In genomic region chr7:43966451-43966850, GRCm38 (mm10) we compare ENCODE assay signal across 23 mouse cellular contexts. TPM values are rescaled to one million over a fixed set of nuclear protein-coding genes. Genes with fewer than 3 reads are reported as not detected.
"Had no signal": no experiment of that assay in that cellular context is flagged by ENCODE, and none has a peak within 500 bp of the region (broad histone marks: within the 10 kb centered on the region; RNA-seq: fewer than 3 reads in every experiment).

Gene Klk1b1 (plus strand): TSS chr7:43966751.

- H3K4me3 ChIP-seq: neural tube, embryonic 13.5 days; neural tube, embryonic 15.5 days; stomach, embryonic 15.5 days had no signal

- H3K36me3 ChIP-seq: neural tube, embryonic 13.5 days; neural tube, embryonic 15.5 days; stomach, embryonic 15.5 days had no signal

- H3K4me1 ChIP-seq: neural tube, embryonic 13.5 days; neural tube, embryonic 15.5 days; stomach, embryonic 15.5 days had no signal

- H3K27ac ChIP-seq: neural tube, embryonic 13.5 days; neural tube, embryonic 15.5 days; stomach, embryonic 15.5 days; stomach, postnatal 0 days had no signal

- DNase-seq: retina, postnatal 1 day; right cerebral cortex, adult 18-20 months; right cerebral cortex, postnatal 14 days; right cerebral cortex, postnatal 25 days; right cerebral cortex, postnatal 4 days; spleen, adult 18-20 months; thymus, adult 18-20 months; thymus, adult 2 months; thymus, postnatal 14 days; thymus, postnatal 25 days; thymus, postnatal 36 days; thymus, postnatal 4 days had no signal

RNA-seq across cellular contexts. Expression of gene Klk1b1, which starts in this region (rescaled TPM):
- total RNA-seq: neutrophil, adult 5-6 weeks had no signal
- polyA plus RNA-seq: neural tube, embryonic 13.5 days; neural tube, embryonic 14.5 days; neural tube, embryonic 15.5 days; small intestine, adult 2 months; spleen, adult 2 months; stomach, embryonic 14.5 days; stomach, embryonic 15.5 days; stomach, embryonic 16.5 days; stomach, postnatal 0 days; urinary bladder, adult 2 months had no signal
